Mouse (Mus musculus): ENCODE measurements around the gene Cask.
"Not testable (repeated sequence)": the region's sequence is repeated elsewhere in the genome, so short reads cannot be mapped to it uniquely, and the experiment has no call there.

The Cask gene

GRCm38 (mm10) chrX:13851285-13851684, at the start of gene Cask:
Gene Cask (minus strand): TSS chrX:13851367.
- DNase-seq = no peak

GRCm38 (mm10) chrX:13889976-13890375, 38.8 kb upstream of the Cask start:
- DNase-seq = no peak

- no peak for DNase-seq
Observed at GRCm38 (mm10) chrX:13884348-13884747, 33.2 kb upstream of the Cask start.

- no peak for DNase-seq
Observed at GRCm38 (mm10) chrX:13881969-13882368, 30.8 kb upstream of the Cask start.

- no peak for DNase-seq
Observed at GRCm38 (mm10) chrX:13860145-13860544, 9.0 kb upstream of the Cask start.

- no peak for DNase-seq
Observed at GRCm38 (mm10) chrX:13859051-13859450, 7.9 kb upstream of the Cask start.

GRCm38 (mm10) chrX:13848473-13848872, 2.7 kb downstream of the Cask start:
- DNase-seq = no peak

GRCm38 (mm10) chrX:13847502-13847851, 3.7 kb downstream of the Cask start:
- peak; percentile 6 for DNase-seq

GRCm38 (mm10) chrX:13846653-13847501, 4.3 kb downstream of the Cask start:
- DNase-seq = peak; percentile 83

GRCm38 (mm10) chrX:13845858-13846652, 5.1 kb downstream of the Cask start:
- peak; percentile 53 for DNase-seq

- DNase-seq = peak; percentile 12
Observed at GRCm38 (mm10) chrX:13845141-13845857, 5.9 kb downstream of the Cask start.

GRCm38 (mm10) chrX:13822792-13823191, 28.4 kb downstream of the Cask start:
- no peak for DNase-seq

- no peak for DNase-seq
Observed at GRCm38 (mm10) chrX:13798754-13799153, 52.4 kb downstream of the Cask start.

GRCm38 (mm10) chrX:13765672-13766071, 85.5 kb downstream of the Cask start:
- no peak for DNase-seq

GRCm38 (mm10) chrX:13765024-13765423, 86.1 kb downstream of the Cask start:
- no peak for DNase-seq

- no peak for DNase-seq
Observed at GRCm38 (mm10) chrX:13757279-13758005, 93.7 kb downstream of the Cask start.

GRCm38 (mm10) chrX:13741110-13741509, 110.1 kb downstream of the Cask start:
- DNase-seq = no peak

- not testable (repeated sequence) for DNase-seq
Observed at GRCm38 (mm10) chrX:13730785-13731184, 120.4 kb downstream of the Cask start.

GRCm38 (mm10) chrX:13729835-13730480, 121.2 kb downstream of the Cask start:
- DNase-seq = peak; percentile 8

- DNase-seq = no peak
Observed at GRCm38 (mm10) chrX:13725573-13726403, 125.4 kb downstream of the Cask start.

GRCm38 (mm10) chrX:13720296-13720829, 130.8 kb downstream of the Cask start:
- DNase-seq = no peak

Data from right cerebral cortex, postnatal 4 days (tissue).